Mouse (Mus musculus) liver, embryonic 14.5 days (tissue): ENCODE results near the gene Gm6899. TPM values are rescaled to one million over a fixed set of nuclear protein-coding genes. Genes with fewer than 3 reads are reported as not detected.

ENCODE experiments used
- ATAC-seq: fragments of 200-750 bp; cut with Nextera tagmentation; 2 replicates; pipeline ENCODE4 v1.8.0; 2017; ENCODE audit warnings: moderate number of reproducible peaks, mild to moderate bottlenecking, moderate library complexity; ENCODE audit not compliant: insufficient read depth
- DNase-seq, 3 experiments: peaks; one replicate each; pipeline ENCODE4 v3.0.0-alpha.2; 2012 to 2013; ENCODE audit warnings: low read depth in 3 of 3, low spot score in 3 of 3
- H3K27ac ChIP-seq: fragments of 300-500 bp; sonication (generic); 2 replicates; pipeline ENCODE4 v1.5.1; 2014; ENCODE audit warnings: moderate library complexity, mild to moderate bottlenecking, control low read depth, inconsistent platforms
- H3K27me3 ChIP-seq: fragments of 300-500 bp; sonication (generic); 2 replicates; pipeline ENCODE4 v1.6.1; 2014; ENCODE audit warnings: mild to moderate bottlenecking, low read length, moderate library complexity; ENCODE audit not compliant: control insufficient read depth, insufficient read depth
- H3K36me3 ChIP-seq: fragments of 300-500 bp; sonication (generic); replicated peaks from 2 replicates; pipeline ENCODE4 v1.6.1; 2014; ENCODE audit warnings: low read depth; ENCODE audit not compliant: control insufficient read depth, insufficient read depth
- H3K4me1 ChIP-seq, 2 experiments: fragments of 200-500 bp in 1 of 2; fragments of 300-500 bp in 1 of 2; sonication (generic) in 1 of 2; replicated peaks; 2 replicates each; pipeline ENCODE4 v1.6.1; 2012 to 2014; ENCODE audit warnings: antibody characterized with exemption in 1 of 2, inconsistent platforms in 1 of 2, low read length in 1 of 2; ENCODE audit not compliant: control insufficient read depth in 2 of 2, insufficient read depth in 2 of 2
- H3K4me2 ChIP-seq: fragments of 300-500 bp; sonication (generic); 2 replicates; pipeline ENCODE4 v1.6.1; 2014; ENCODE audit warnings: low read depth, mild to moderate bottlenecking, control low read depth, moderate library complexity
- H3K4me3 ChIP-seq, 2 experiments: fragments of 200-500 bp in 1 of 2; fragments of 300-500 bp in 1 of 2; sonication (generic) in 1 of 2; 2 replicates each; pipeline ENCODE4 v1.5.1; 2012 to 2014; ENCODE audit warnings: low read depth in 2 of 2, low read length in 2 of 2, mild to moderate bottlenecking in 2 of 2, control low read depth in 1 of 2, inconsistent platforms in 1 of 2, moderate library complexity in 1 of 2; ENCODE audit not compliant: insufficient read depth in 1 of 2
- H3K9ac ChIP-seq: fragments of 300-500 bp; sonication (generic); replicated peaks from 2 replicates; pipeline ENCODE4 v1.6.1; 2014; ENCODE audit warnings: mild to moderate bottlenecking, control low read depth, moderate library complexity
- H3K9me3 ChIP-seq: fragments of 300-500 bp; sonication (generic); 2 replicates; pipeline ENCODE4 v1.6.1; 2016; ENCODE audit warnings: low read length, mixed read lengths; ENCODE audit not compliant: control insufficient read depth
- CTCF ChIP-seq: IDR thresholded peaks from 2 replicates; pipeline ENCODE4 v1.5.1; 2016; ENCODE audit warnings: antibody characterized with exemption, low read depth, control low read depth
- EP300 ChIP-seq: IDR thresholded peaks from 2 replicates; pipeline ENCODE4 v1.6.1; 2016; ENCODE audit warnings: antibody characterized with exemption, low read depth
- WGBS: fragments of 180-500 bp; shearing (Covaris S2); extraction: QIAGEN DNeasy Blood & Tissue Kit; methylation state at CpG from one replicate; pipeline ENCODE4 v1.1.7; 2014; ENCODE audit not compliant: insufficient replicate concordance; 5-methylcytosine and 5-hydroxymethylcytosine counted together
- polyA plus RNA-seq, 2 experiments: library from polyadenylated mRNA; depleted of rRNA in 1 of 2; stranded (reverse) in 1 of 2; unstranded in 1 of 2; fragments of >200 nt; fragmentation: Nextera tagmentation in 1 of 2; extraction: Ambion mirVana in 1 of 2; gene quantifications; 2 replicates each; pipeline versions ENCODE4 v1.2.1 to v1.2.3; 2012 to 2014

Gm6899 gene
- polyA plus RNA-seq, 2 experiments = not detected

- ATAC-seq (peak; percentile 23; the same call in 1 of the 2 replicates), DNase-seq (no peak)
- Histone ChIP-seq H3K9me3 (no peaks in the 10 kb centered on the region), H3K27ac (no peak overlapping the region), H3K27me3 (no peaks in the 10 kb centered on the region), H3K4me3 (no peak overlapping the region), H3K9ac (no peak overlapping the region), H3K36me3 (peaks cover 24% of the 10 kb centered on the region), H3K4me1 (peaks cover 0 to 4% of the 10 kb centered on the region in 2 experiments; a peak in 2 of 4 replicates), H3K4me2 (no peak overlapping the region)
- 75% methylated on average over 1 of the region's 1 CpGs for whole genome bisulfite sequencing
- no peak for TF ChIP-seq EP300
- no peak for TF ChIP-seq CTCF
These were observed 5.9 kb upstream of the Gm6899 start for GRCm38 (mm10) chr11:26587184-26587524.

GRCm38 (mm10) chr11:26592395-26593053 lies 517 bp upstream of the Gm6899 start:
- DNase-seq (peak in 1 of 3 experiments; percentile 15), ATAC-seq (no peak)
- TF ChIP-seq EP300 (no peak), CTCF (no peak)
- Histone ChIP-seq H3K4me1 (peaks cover 22 to 34% of the 10 kb centered on the region in 2 experiments), H3K4me2 (peak overlapping the region; percentile 87), H3K9ac (peak overlapping the region; percentile 96), H3K36me3 (peaks cover 22% of the 10 kb centered on the region), H3K27ac (peak overlapping the region; percentile 93), H3K9me3 (no peaks in the 10 kb centered on the region), H3K4me3 (peak overlapping the region; percentile 80 to 94), H3K27me3 (no peaks in the 10 kb centered on the region)
- WGBS = 24% methylated on average over 6 of the region's 6 CpGs

- peak; percentile 68 to 77 (median 70) for DNase-seq
- 10% methylated on average over 1 of the region's 1 CpGs for WGBS
These were observed 1.4 kb downstream of the Gm6899 start for GRCm38 (mm10) chr11:26594487-26594886.

GRCm38 (mm10) chr11:26596186-26596585 lies 3.1 kb downstream of the Gm6899 start:
- no peaks in the 10 kb centered on the region for H3K27me3 ChIP-seq
- H3K36me3 ChIP-seq = no peaks in the 10 kb centered on the region
- no peak overlapping the region for H3K4me2 ChIP-seq
- H3K9ac ChIP-seq = no peak overlapping the region
- 79% methylated on average over 1 of the region's 1 CpGs for WGBS
- no peak overlapping the region for H3K4me3 ChIP-seq
- TF ChIP-seq EP300 = no peak
- DNase-seq (no peak), ATAC-seq (no peak)
- H3K4me1 ChIP-seq = peaks cover 45 to 58% of the 10 kb centered on the region in 2 experiments
- peak overlapping the region; percentile 38 for H3K27ac ChIP-seq
- H3K9me3 ChIP-seq = no peaks in the 10 kb centered on the region

More at GRCm38 (mm10) chr11:26594487-26594886, 1.4 kb downstream of the Gm6899 start:
- TF ChIP-seq CTCF (no peak), EP300 (peak; percentile 44; the same call in 1 of the 2 replicates)
- Histone ChIP-seq H3K9ac (no peak overlapping the region; the same call in 1 of the 2 replicates), H3K36me3 (peaks cover 12% of the 10 kb centered on the region), H3K9me3 (no peaks in the 10 kb centered on the region), H3K27me3 (no peaks in the 10 kb centered on the region), H3K27ac (peak overlapping the region; percentile 85), H3K4me1 (peaks cover 38 to 49% of the 10 kb centered on the region in 2 experiments), H3K4me3 (no peak overlapping the region), H3K4me2 (peak overlapping the region; percentile 87)
- ATAC-seq = no peak

GRCm38 (mm10) chr11:26597145-26597544 lies 4.1 kb downstream of the Gm6899 start:
- peak overlapping the region; percentile 58 for H3K27ac ChIP-seq
- no peaks in the 10 kb centered on the region for H3K27me3 ChIP-seq
- peak in 2 of 3 experiments; percentile 12 to 48 for DNase-seq
- peaks cover 45 to 58% of the 10 kb centered on the region in 2 experiments for H3K4me1 ChIP-seq
- TF ChIP-seq EP300 (no peak), CTCF (no peak)
- peak overlapping the region; percentile 31 for H3K4me2 ChIP-seq
- H3K4me3 ChIP-seq = no peak overlapping the region
- no peak overlapping the region for H3K9ac ChIP-seq
- ATAC-seq = no peak
- H3K9me3 ChIP-seq = no peaks in the 10 kb centered on the region
- WGBS = 38% methylated on average over 6 of the region's 6 CpGs
- no peaks in the 10 kb centered on the region for H3K36me3 ChIP-seq
